Mouse (Mus musculus): Measurements from ENCODE around the gene Bicc1. TPM values are rescaled to one million over a fixed set of nuclear protein-coding genes. Genes with fewer than 3 reads are reported as not detected.

Bicc1 gene
- total RNA-seq, 2 experiments from 2014 or later = not detected

DNA sequence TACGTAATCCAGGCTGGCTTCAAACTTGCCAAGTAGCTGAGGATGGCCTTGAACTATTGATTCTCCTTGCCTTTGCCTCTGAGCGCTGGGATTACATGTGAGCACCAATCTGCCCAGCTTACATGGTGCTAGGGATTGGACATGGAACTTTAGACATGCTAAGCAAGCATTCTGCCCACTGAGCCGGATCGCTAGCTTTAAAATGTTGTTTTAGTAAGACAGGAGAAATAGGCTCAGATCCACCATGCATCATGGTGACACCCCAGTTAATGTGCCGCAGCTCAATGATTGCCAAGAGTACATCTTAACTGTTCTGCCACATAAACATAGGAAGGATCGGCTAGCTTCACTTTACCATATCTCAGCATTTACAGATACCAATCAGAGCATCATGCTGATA is 94.9 kb downstream of the Bicc1 start:
- ATAC-seq (replicated peaks; ENCODE audit: low FRiP score, poor library complexity, severe bottlenecking) = no peak

DNA sequence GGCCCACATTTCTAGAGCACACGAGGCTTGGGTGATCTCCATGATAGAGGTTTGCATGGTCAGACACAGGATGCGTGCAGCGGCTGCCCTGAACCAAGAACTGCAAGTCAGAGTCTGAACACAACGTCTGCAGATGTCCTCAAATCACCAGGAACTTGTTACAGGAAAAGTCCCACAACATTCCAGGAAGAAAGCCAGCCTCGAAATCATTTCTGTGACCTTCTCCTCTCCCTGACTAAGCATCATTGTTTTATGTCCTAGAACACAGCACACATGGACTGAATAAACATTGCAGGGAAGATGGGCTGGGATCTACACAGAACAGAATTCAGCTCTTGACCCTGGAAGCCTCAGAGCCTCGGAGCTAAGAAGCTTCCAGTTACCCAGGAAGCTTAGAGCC is 97.3 kb downstream of the Bicc1 start:
- no peak for ATAC-seq (replicated peaks; ENCODE audit: low FRiP score, poor library complexity, severe bottlenecking)

DNA sequence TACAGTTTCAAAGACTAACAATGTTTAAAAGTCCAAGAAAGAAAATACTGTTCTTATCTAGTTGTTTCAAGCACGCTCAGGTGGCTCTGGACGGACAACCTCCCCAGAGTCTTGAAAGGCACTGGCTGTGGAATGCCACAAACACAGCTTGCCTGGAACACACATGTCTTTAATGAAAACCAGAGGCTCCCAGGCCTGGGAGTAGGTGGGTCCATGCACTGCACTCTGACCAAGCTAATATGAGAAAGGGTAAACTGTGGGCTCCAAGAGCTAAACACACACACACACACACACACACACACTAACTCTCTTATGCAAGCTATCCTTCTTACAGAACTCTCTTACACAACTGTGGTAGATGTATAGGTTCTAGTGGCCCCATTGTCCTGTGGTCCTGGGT is 99.2 kb downstream of the Bicc1 start:
- no peak for ATAC-seq (replicated peaks; ENCODE audit: low FRiP score, poor library complexity, severe bottlenecking)

DNA sequence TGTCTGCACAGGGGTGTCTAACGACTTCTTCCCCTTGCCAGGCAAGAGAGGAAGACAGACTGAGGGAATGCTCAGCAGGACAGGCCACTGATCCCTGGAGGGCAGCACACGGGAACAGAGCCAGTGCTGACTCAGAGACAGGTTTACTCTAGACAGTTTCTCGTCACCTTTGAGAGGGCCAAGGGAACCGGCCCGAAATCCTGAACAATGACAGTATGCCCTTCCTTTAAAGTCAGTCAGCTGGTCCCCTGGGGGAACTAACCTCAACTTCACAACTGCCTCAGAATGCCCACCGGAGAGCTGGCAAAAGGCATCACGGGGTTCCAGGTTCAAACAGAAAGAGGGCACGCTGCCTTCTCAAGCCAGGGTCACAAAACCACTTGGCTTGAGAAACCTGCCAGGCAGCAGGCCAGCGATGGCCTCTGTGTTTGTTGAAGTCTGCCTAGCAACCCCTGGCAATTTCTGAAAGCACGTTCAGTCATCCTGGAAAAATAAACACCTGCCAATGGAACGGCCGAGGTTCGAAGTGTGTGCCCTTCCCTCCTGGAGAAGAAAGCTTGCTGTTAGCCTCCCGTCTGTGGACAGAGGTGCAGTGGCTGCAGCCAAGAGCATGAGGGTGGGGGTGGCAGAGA is 100.8 kb downstream of the Bicc1 start:
- ATAC-seq (replicated peaks; ENCODE audit: low FRiP score, poor library complexity, severe bottlenecking) = no peak

DNA sequence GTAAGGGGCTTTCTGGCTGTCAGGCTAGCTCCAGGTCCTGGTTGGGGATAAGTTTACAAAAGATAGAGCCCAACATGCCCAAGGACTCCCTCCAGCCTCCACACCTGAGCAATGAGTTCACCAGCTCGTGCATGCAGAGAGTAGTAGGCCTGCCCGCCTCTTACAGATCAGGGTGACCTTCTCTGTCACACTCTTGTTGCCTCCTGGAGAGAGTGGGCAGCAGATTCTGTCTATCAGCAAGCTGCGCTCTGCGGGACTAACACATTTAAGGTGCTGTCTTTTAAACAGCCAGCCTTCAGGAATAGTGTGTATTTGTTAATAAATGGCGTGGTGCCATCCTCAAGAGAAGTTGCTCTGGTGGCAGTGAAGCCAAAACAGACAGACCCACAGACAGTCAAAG is 101.4 kb downstream of the Bicc1 start:
- ATAC-seq (replicated peaks; ENCODE audit: low FRiP score, poor library complexity, severe bottlenecking) = no peak

DNA sequence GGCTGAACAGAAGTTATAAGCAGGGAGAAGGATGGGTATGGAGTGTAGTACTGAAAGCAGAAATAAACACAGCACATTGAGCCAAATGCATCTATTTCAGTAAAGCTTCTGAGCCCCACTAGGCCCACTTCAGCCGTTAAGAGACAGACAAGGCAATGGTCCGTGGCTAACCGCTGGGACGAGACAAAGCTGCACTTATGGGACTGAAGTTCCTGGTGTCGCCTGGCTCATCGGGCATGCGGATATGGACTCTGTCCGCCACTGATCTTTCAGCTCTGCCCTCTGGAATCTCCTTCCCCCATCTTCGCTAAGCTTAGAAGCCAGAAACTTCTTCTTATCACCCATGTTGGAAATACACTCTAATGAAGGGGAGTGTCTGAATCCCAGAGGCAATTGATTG is 106.8 kb downstream of the Bicc1 start:
- no peak for ATAC-seq (replicated peaks; ENCODE audit: low FRiP score, poor library complexity, severe bottlenecking)

DNA sequence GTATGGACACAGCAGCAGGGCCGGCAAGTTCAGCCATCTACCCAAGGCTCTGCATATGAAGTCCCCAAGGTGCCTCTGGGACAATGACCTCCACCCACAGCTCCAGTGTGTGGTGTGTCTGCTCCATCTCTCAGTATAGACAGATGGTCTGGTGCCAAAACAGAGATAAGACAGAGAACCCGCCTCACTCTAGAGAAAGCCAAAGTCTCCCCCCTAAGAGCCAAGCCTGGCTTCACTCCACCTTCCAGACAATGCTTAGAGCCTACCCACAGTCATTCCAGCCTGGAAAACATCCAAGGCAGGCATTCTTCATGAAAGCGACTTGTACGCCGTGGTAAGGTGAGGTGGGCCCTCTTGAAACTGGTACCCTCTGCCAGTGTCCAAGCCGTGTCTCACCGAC is 107.3 kb downstream of the Bicc1 start:
- no peak for ATAC-seq (replicated peaks; ENCODE audit: low FRiP score, poor library complexity, severe bottlenecking)

DNA sequence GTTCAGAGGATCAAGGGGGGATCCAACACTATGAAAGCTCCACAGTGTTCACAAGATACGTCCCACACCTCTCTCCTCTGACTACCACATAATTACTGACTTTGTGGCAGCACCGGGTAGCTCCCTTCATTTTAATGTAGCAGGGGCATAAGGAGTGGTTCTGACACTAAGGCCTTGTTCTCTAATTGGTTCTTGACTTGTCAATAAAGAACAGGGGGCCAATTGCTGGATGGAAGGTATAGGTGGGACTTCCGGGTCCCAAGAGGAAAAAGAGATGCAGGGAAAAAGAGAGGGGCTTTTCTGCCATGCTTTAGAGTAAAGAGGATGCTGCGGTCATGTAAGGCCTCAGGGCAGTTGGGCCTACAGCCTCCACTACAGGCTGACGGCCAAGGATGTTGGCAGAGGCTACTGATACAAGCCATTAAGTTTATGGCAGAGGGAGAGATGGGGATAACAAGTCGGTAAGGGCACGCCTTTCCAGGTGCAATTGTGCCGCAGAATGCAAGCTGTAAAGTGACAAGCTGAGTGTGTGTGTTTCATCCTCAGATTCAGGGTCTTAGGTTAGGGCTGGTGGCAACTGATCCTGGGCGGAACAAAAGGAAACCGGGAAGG is 108.7 kb downstream of the Bicc1 start:
- no peak for ATAC-seq (replicated peaks; ENCODE audit: low FRiP score, poor library complexity, severe bottlenecking)

DNA sequence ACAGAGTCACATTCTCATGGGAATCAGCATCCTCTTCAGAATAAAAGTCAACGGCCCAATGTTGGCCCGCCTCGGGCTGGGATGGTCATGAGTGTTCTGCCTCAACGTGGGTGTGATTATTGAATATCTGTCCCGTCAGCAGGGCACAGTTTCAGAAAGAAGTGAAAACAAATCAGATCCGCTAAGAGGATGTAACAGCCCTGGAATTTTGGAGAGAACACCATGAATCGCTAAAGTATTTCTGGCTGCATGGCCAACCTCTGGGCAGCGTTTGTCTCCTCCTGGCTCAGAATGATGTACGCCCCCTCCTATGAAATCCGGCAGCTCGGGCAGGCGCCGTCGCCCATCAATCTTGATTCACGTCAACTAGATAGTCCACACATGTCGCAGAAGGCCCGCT is 110.2 kb downstream of the Bicc1 start:
- no peak for ATAC-seq (replicated peaks; ENCODE audit: low FRiP score, poor library complexity, severe bottlenecking)

DNA sequence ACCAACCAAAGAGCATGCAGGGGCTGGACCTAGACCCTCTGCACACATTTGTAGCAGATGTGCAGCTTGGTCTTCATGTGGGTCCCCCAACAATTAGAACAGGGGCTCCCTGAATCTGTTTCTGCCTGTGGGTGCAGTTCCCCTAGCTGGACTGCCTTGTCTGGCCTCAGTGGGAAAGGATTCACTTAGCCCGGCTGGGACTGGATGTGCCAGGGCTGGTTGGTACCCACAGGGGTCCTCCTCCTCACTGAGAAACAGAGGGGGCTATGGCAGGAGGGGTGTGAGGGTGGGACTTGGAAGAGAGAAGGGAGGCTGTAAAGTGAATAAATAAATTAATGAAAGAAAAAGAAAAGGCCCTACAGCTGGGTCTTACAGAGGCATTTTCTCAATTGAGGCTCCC is 115.1 kb downstream of the Bicc1 start:
- no peak for ATAC-seq (replicated peaks; ENCODE audit: low FRiP score, poor library complexity, severe bottlenecking)

DNA sequence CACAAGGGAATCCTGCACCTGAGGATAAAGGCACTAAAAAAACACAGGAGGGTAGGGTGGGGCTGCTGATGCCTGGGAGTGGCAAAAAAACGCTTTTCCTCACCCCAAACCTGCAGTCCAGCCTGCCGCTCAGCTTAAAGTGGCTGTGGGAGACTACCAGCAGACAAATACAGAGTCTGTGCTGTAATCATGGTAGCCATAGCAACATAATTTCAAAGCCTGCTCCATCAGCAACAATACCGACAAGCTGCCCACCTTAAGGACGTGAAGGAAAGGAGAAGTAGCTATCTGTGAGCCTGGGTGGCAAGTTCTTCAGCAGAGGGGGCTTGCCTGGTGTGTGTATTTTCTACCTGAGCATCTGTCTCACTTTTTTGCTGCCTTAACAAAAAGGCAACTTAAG is 117.6 kb downstream of the Bicc1 start:
- ATAC-seq (replicated peaks; ENCODE audit: low FRiP score, poor library complexity, severe bottlenecking) = no peak

DNA sequence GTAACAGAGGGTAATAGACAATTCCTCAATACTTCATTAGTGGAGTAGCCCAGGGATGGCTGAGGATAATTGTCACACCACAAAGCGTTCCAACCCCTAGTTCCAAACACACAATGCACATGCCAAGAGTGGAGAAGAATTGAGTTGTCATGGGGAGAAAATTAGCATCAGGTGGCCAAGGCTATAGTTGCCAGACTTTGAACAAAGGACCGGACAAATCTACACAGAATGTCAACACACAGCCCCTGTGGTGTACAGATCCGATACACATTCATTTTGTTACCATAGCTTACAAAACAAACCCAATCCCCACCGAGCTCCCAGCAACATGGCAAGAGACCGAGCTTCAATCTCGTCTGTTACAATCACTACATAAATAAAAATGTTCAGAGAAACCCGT is 123.0 kb downstream of the Bicc1 start:
- ATAC-seq (replicated peaks; ENCODE audit: low FRiP score, poor library complexity, severe bottlenecking) = no peak

DNA sequence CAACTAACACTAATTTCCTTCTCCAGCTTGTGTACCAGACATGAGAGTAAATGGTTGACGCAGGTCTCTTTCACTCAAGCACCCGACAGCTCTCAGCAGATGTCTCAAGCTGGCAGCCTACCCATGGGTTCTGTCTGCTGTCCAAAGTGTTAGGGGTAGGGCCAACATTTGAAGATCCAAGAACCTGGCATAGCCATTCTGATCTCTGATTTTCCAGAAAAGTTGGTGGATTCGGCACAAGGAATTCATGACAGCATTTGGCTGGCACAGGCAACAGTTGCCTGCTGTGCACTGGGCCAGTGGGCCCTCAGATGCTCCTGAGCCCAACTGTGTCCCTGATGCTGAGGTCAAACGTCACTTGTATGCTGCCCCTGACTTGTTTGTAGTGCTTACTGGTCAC is 130.5 kb downstream of the Bicc1 start:
- no peak for ATAC-seq (replicated peaks; ENCODE audit: low FRiP score, poor library complexity, severe bottlenecking)

DNA sequence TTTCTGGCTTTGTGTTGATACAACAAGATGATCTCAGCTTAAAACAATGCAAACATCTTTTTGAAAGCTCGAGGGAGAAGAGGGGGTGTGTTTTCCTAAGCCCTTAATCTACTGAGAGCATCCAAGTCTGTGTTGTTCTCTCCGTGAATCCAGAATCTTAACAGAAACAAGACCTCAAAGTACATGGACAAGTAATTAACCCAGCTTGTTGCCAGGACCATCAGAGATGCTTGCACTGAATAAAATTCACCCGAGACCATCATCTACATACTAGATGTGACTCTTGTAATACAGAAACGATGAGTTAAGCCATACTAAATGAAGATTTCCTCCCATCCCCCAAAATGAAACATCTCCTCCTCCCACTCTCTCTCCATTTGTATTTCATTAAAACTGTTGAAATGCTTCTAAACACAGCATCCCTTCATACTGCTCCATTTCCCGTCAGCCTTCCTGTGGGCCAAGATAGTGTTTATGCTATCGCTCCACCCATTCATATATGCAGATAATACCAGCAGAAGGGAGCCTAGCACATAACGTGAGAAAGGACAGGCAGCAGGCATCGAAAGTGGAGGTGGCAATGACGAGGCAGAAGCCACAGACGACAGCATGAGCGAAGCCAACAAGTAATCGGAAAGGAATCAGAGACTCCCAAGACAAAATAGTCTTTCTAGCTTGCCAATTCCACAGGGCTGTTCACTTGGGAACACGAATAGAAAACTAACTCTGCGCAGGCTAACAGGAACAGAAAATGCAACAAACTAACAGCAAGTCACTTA is 131.2 kb downstream of the Bicc1 start:
- no peak for ATAC-seq (replicated peaks; ENCODE audit: low FRiP score, poor library complexity, severe bottlenecking)

DNA sequence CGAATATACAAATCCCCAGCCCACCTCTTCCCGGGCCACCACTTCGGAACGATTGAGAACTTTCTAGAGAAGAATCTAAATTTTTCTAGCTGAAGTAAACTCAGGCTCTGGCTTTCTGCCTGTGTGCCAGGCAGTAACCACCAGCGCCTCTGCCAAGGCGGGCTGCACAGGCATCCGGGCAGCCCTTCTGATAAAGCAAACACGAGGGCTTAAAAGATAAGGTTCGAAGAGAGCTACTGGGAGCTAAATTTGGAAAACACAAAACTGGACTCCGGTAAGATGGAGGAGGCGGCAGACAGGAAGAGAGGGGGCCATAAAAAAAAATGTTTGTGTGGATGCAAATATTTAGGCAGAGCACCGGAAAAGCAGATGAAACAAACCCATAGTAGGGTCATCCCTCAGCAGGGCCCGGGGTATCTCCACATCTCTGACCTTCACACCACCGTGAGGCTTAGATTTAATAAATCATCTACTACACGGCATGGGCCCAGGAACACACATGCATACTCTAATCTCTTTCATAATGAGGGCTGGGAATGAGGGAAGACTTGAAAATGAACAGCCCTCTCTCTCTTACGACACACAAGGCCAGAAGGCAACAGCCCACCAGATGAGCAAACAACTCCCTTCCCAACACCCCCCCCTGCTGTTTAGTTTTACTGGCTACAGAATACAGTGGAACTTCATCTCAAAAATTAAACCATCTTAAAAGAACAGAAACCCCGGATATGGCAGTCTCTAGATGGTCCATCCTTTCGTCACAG is 134.2 kb downstream of the Bicc1 start:
- no peak for ATAC-seq (replicated peaks; ENCODE audit: low FRiP score, poor library complexity, severe bottlenecking)

DNA sequence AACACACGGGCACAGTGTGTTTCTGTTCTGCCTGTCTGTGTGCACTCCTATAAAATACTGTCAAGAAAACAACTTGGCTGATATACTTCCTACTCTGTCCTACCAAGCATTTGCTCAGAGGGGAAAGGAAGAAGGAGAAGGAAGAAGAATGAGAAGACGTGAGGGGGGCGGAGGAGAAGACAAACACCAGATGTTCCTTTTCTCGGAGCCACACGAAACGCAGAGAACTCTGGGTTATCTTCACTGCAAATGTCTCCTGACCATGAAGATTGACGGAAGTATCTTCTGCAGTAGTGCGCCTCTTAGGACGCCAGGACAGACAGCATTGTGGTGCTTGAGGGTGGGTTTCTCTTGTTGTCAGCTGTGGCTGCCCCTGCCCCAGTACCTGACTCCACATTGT is 134.8 kb downstream of the Bicc1 start:
- ATAC-seq (replicated peaks; ENCODE audit: low FRiP score, poor library complexity, severe bottlenecking) = no peak

DNA sequence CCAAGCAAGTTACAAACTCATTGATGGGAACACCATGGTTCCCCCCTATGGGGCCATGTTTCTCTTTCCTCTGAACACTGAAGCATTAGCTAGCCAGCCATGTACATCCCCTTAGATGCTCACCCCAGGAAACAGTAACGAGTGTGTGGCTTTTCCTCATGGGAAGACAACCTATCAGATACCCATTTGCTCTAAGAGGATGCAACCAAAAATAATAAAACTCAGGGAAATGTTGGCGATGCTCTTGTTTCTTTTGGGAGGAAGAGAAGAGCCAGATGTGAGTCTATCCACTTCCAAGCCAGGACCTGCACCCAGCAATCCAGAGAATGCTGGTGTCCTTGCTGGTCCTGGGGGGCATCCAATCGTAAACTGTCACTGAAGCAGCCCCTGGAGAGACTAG is 136.0 kb downstream of the Bicc1 start:
- no peak for ATAC-seq (replicated peaks; ENCODE audit: low FRiP score, poor library complexity, severe bottlenecking)

DNA sequence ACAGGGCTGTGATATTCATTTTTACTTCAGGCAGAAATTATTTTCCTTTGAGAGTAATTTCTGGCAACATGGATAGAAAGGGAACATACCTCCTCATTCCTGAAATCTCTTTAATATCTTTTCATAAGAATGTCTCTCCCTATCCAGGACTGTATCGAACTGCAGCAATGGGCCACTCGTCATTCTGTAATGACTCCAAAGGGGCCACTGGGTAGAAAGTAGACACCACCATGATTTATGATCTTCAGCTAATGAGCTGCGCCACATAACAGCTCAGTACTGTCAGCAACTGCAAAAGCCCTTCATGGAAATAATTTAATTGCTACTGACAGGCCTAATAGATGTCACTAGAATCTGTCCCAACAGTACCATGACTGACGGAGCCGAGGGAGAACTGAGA is 139.0 kb downstream of the Bicc1 start:
- no peak for ATAC-seq (replicated peaks; ENCODE audit: low FRiP score, poor library complexity, severe bottlenecking)

DNA sequence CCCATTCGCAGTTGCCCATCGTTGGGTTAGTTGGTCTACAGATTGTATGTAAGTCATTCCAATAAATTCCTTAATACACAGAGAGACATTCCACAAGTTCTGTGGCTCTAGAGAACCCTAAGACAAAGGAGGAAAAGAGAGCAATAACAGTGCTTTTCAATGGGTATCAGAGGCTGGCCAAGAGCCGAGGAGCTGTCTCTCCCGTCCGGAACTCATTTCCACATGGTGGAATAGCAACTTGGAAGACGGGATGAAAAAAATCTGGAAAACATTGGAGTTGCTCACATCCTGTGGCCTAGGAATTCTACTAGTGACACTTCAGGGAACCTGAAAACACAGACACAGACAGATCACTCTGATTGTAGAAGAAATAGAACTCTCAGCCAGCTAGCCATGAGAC is 139.7 kb downstream of the Bicc1 start:
- no peak for ATAC-seq (replicated peaks; ENCODE audit: low FRiP score, poor library complexity, severe bottlenecking)

DNA sequence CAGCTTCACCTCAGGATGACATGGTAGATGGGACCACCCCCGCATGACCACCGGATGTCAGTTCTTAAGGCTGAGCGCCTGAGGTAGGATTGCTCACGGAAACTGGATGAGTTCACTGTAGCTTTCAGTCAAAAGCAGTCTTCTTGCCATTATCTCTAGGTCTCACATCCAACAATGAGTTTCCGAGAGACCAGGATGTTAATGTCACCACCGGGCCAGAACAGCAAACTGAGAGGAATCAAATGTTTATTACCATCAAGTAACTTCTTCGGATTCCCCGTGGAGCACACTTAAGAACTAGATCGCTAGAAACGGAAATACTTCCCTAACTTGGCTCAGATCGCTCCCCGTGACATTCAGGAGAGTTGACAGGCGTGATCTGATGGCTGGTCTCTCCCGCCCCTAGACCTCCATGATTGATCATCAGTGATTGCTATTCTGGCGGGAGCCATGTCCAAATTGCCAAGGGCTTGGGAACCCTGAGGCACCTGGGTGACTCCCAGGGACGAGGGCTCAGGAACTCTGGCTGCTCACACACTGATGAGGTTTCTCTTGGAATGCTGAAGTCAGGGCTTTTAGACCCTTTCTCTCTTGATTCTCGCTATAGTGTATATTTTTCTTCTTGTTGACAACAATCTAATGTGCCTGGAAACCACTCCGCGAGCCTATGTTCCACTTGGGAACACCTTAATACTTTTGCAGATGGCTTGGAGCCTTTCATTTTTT is 149.6 kb downstream of the Bicc1 start:
- no peak for ATAC-seq (replicated peaks; ENCODE audit: low FRiP score, poor library complexity, severe bottlenecking)

Data from erythroblast, adult 5-6 weeks (primary cell).